22 mouse cellular contexts compared by ENCODE assay signal in genomic region chr10:119111886-119112285, GRCm38 (mm10).
DNase-seq lines count a peak whose midpoint lies in the region; ATAC-seq and TF ChIP-seq lines count a peak whose summit lies in the region.
"Had no signal": no experiment of that assay in that cellular context is flagged by ENCODE, and none has a peak within 500 bp of the region (broad histone marks: within the 10 kb centered on the region; RNA-seq: fewer than 3 reads in every experiment).

No protein-coding gene starts in this region.

- DNase-seq in left cerebral cortex, adult 18-20 months (ENCODE audit: low spot score in 2 of 2) = peak; percentile 16 to 41
- DNase-seq in left cerebral cortex, postnatal 10 days (ENCODE audit: extremely low spot score in 1 of 2, low spot score in 2 of 2) = no peak
- DNase-seq in 3134 (ENCODE audit: extremely low read depth, insufficient read length, low spot score) (peak; percentile 38), ES-E14 (ENCODE audit: low read depth, low spot score) (no peak)
- DNase-seq in liver, embryonic 11.5 days (ENCODE audit: low spot score) = no peak
- DNase-seq in kidney, adult 18-20 months = no peak
- no peak for DNase-seq in hindbrain, embryonic 11.5 days (ENCODE audit: low spot score)
- DNase-seq in adrenal gland, postnatal 4 days (ENCODE audit: low spot score in 2 of 2) = no peak
- DNase-seq: adrenal gland, postnatal 25 days; cerebellum, postnatal 36 days; gastrocnemius, postnatal 10 days; heart, adult 18-20 months; thymus, postnatal 25 days had no signal

- peaks cover 3 to 12% of the 10 kb centered on the region in 2 experiments; a peak in 2 of 4 replicates for H3K4me1 ChIP-seq in ES-E14 (ENCODE audit: control insufficient read depth in 2 of 2, insufficient read depth in 2 of 2, low read length in 2 of 2, poor library complexity in 1 of 2)
- peaks cover 19% of the 10 kb centered on the region for H3K4me1 ChIP-seq in liver, embryonic 11.5 days (replicated peaks; ENCODE audit: control insufficient read depth, insufficient read depth, low read length)
- H3K4me1 ChIP-seq in hindbrain, embryonic 11.5 days (replicated peaks; ENCODE audit: control insufficient read depth, insufficient read depth, low read length) = no peaks in the 10 kb centered on the region
- H3K4me1 ChIP-seq: embryonic facial prominence, embryonic 12.5 days had no signal

- no peaks in the 10 kb centered on the region for H3K9me3 ChIP-seq in ES-E14 (ENCODE audit: control insufficient read depth, insufficient read depth, low read depth, low read length)
- no peaks in the 10 kb centered on the region for H3K9me3 ChIP-seq in liver, embryonic 11.5 days (ENCODE audit: control insufficient read depth, low read length)
- no peaks in the 10 kb centered on the region for H3K9me3 ChIP-seq in hindbrain, embryonic 11.5 days (ENCODE audit: control insufficient read depth, low read length)
- H3K9me3 ChIP-seq: embryonic facial prominence, embryonic 12.5 days; forebrain, embryonic 15.5 days; hindbrain, embryonic 13.5 days; limb, embryonic 12.5 days; lung, embryonic 15.5 days; midbrain, embryonic 13.5 days had no signal

- no peak overlapping the region for H3K4me2 ChIP-seq in liver, embryonic 11.5 days
- no peak overlapping the region for H3K4me2 ChIP-seq in hindbrain, embryonic 11.5 days (replicated peaks; ENCODE audit: low read depth, low read length)
- H3K4me2 ChIP-seq: embryonic facial prominence, embryonic 12.5 days; forebrain, embryonic 15.5 days; hindbrain, embryonic 13.5 days; limb, embryonic 12.5 days; lung, embryonic 15.5 days; midbrain, embryonic 13.5 days had no signal

- ATAC-seq in liver, embryonic 11.5 days (replicated peaks; ENCODE audit: low FRiP score) = peak; percentile 72
- ATAC-seq in hindbrain, embryonic 11.5 days (ENCODE audit: low FRiP score) = no peak
- ATAC-seq: forebrain, embryonic 15.5 days; intestine, postnatal 0 days; midbrain, embryonic 13.5 days had no signal

- H3K27me3 ChIP-seq in liver, embryonic 11.5 days (replicated peaks; ENCODE audit: control insufficient read depth, insufficient read depth, low read length) = no peaks in the 10 kb centered on the region
- H3K27me3 ChIP-seq in hindbrain, embryonic 11.5 days (ENCODE audit: control insufficient read depth, insufficient read depth, low read length) = no peaks in the 10 kb centered on the region
- H3K27me3 ChIP-seq: embryonic facial prominence, embryonic 12.5 days; forebrain, embryonic 15.5 days; hindbrain, embryonic 13.5 days; limb, embryonic 12.5 days; lung, embryonic 15.5 days; midbrain, embryonic 13.5 days had no signal

- intact Hi-C loops in left cerebral cortex, postnatal 10 days (cut with DNase I) = no loop called here

- no peak overlapping the region for H3K9ac ChIP-seq in ES-E14 (ENCODE audit: insufficient read depth, low read depth, low read length, poor library complexity, severe bottlenecking)
- no peak overlapping the region for H3K9ac ChIP-seq in liver, embryonic 11.5 days (ENCODE audit: low read depth, low read length)
- H3K9ac ChIP-seq in hindbrain, embryonic 11.5 days (ENCODE audit: low read depth, low read length) = no peak overlapping the region
- H3K9ac ChIP-seq: embryonic facial prominence, embryonic 12.5 days; forebrain, embryonic 15.5 days; hindbrain, embryonic 13.5 days; limb, embryonic 12.5 days; lung, embryonic 15.5 days; midbrain, embryonic 13.5 days had no signal

- in situ Hi-C loops in ES-E14 (cut with MboI; ENCODE audit: low sequenced_read_pairs in 2 of 2, unreplicated experiment in 2 of 2) = no loop called here

- H3K36me3 ChIP-seq in ES-E14 (ENCODE audit: control insufficient read depth, insufficient read depth, low read length, poor library complexity, severe bottlenecking) = no peaks in the 10 kb centered on the region
- H3K36me3 ChIP-seq in liver, embryonic 11.5 days (ENCODE audit: control insufficient read depth, insufficient read depth, low read length) = no peaks in the 10 kb centered on the region
- H3K36me3 ChIP-seq in hindbrain, embryonic 11.5 days (ENCODE audit: control insufficient read depth, insufficient read depth, low read length) = no peaks in the 10 kb centered on the region
- H3K36me3 ChIP-seq: embryonic facial prominence, embryonic 12.5 days; forebrain, embryonic 15.5 days; hindbrain, embryonic 13.5 days; limb, embryonic 12.5 days; lung, embryonic 15.5 days; midbrain, embryonic 13.5 days had no signal

- H3K27ac ChIP-seq in ES-E14 (ENCODE audit: insufficient read depth, low read depth, low read length, poor library complexity, severe bottlenecking) = no peak overlapping the region
- no peak overlapping the region for H3K27ac ChIP-seq in liver, embryonic 11.5 days (ENCODE audit: low read depth, low read length)
- no peak overlapping the region for H3K27ac ChIP-seq in hindbrain, embryonic 11.5 days (ENCODE audit: low read depth, low read length)
- H3K27ac ChIP-seq: embryonic facial prominence, embryonic 12.5 days; forebrain, embryonic 15.5 days; hindbrain, embryonic 13.5 days; kidney, postnatal 0 days; limb, embryonic 12.5 days; lung, embryonic 15.5 days; macrophage had no signal

- WGBS in liver, embryonic 11.5 days = 84% methylated on average over 2 of the region's 2 CpGs
- WGBS in hindbrain, embryonic 11.5 days = 90% methylated on average over 2 of the region's 2 CpGs

- no peak overlapping the region for H3K4me3 ChIP-seq in ES-E14 (ENCODE audit: insufficient read depth in 1 of 2, low read depth in 1 of 2, low read length in 2 of 2, poor library complexity in 1 of 2, severe bottlenecking in 1 of 2)
- no peak overlapping the region for H3K4me3 ChIP-seq in liver, embryonic 11.5 days (ENCODE audit: low read depth, low read length)
- no peak overlapping the region for H3K4me3 ChIP-seq in hindbrain, embryonic 11.5 days (ENCODE audit: low read depth, low read length)
- H3K4me3 ChIP-seq: embryonic facial prominence, embryonic 12.5 days; forebrain, embryonic 15.5 days; hindbrain, embryonic 13.5 days; limb, embryonic 12.5 days; lung, embryonic 15.5 days; midbrain, embryonic 13.5 days had no signal

TF ChIP-seq in ES-E14, 5 proteins besides CTCF, POLR2A, EP300 and RAD21:
- TF ChIP-seq HCFC1 (IDR thresholded peaks at IDR 0.05; ENCODE audit: borderline replicate concordance, insufficient read depth, low read length) = no peak
- TF ChIP-seq CHD2 (IDR thresholded peaks at IDR 0.05; ENCODE audit: low read depth, low read length) = no peak
- TF ChIP-seq MAFK (IDR thresholded peaks at IDR 0.05; ENCODE audit: insufficient read depth, low read depth, low read length) = peak; percentile 51
- TF ChIP-seq ZC3H11A (IDR thresholded peaks at IDR 0.05; ENCODE audit: borderline replicate concordance, low read depth, low read length) = no peak

Comparison
In these comparisons a context has a peak if more than half of its experiments do, and no peak if none do; other contexts are left out.
1. DNase-seq: peak in left cerebral cortex, adult 18-20 months (2 of 2) and 3134 (single experiment); none in left cerebral cortex, postnatal 10 days (0 of 2), ES-E14 (single experiment), liver, embryonic 11.5 days (single experiment), kidney, adult 18-20 months (single experiment), hindbrain, embryonic 11.5 days (single experiment) and adrenal gland, postnatal 4 days (0 of 2).